Comparison of ENCODE assay signal across 9 mouse cellular contexts in the genomic region with DNA sequence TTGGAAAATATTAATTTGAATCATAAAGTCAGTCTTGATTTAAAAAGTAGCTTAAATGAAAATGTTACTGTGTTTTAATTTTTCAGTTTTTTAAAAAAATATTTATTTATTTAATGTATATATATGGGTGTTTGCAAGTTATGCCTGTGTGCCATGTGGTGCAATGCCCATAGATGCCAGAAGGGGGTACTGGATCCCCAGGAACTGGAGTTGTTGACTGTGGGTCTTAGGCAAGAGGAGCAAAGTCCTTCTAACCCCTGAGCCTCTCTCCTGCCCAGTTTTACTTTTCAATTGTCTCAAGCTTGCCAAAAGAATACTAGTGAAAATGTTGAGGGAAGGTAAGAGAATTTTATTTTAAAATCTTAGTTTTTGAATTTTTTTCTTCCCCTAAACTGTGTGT.
DNase-seq lines count a peak whose midpoint lies in the region; ATAC-seq and TF ChIP-seq lines count a peak whose summit lies in the region.
"Had no signal": no experiment of that assay in that cellular context is flagged by ENCODE, and none has a peak within 500 bp of the region (broad histone marks: within the 10 kb centered on the region; RNA-seq: fewer than 3 reads in every experiment).

No protein-coding gene starts in this region.

- DNase-seq in forebrain, postnatal 0 days, result no peak
- DNase-seq in forebrain, embryonic 14.5 days (ENCODE audit: low spot score), result no peak
- DNase-seq in A20 (ENCODE audit: low read depth, low spot score), result peak; percentile 57
- peak; percentile 23 for DNase-seq in lung, postnatal 14 days
- no peak for DNase-seq in heart, postnatal 25 days (ENCODE audit: low spot score)
- no peak for DNase-seq in left cerebral cortex, postnatal 4 days
- DNase-seq in layer of hippocampus, postnatal 10 days (ENCODE audit: low spot score in 2 of 2), result no peak

- no peaks in the 10 kb centered on the region for H3K27me3 ChIP-seq in forebrain, postnatal 0 days (ENCODE audit: insufficient read depth, low read length)
- no peaks in the 10 kb centered on the region for H3K27me3 ChIP-seq in forebrain, embryonic 14.5 days (replicated peaks; ENCODE audit: control insufficient read depth, insufficient read depth, low read length)
- H3K27me3 ChIP-seq: lung, embryonic 15.5 days had no signal

- no peak overlapping the region for H3K4me3 ChIP-seq in forebrain, postnatal 0 days (ENCODE audit: low read depth, low read length)
- H3K4me3 ChIP-seq in forebrain, embryonic 14.5 days (ENCODE audit: low read depth, low read length), result no peak overlapping the region
- H3K4me3 ChIP-seq: lung, embryonic 15.5 days had no signal

- TF ChIP-seq CTCF in forebrain, postnatal 0 days (IDR thresholded peaks at IDR 0.05; ENCODE audit: low read depth), result peak; percentile 48; the same call in 1 of the 2 replicates

- intact Hi-C loops in heart, postnatal 25 days (cut with DNase I), result no loop called here
- intact Hi-C loops in left cerebral cortex, postnatal 4 days (cut with DNase I), result no loop called here

- peaks cover 4% of the 10 kb centered on the region; the same call in 1 of the 2 replicates for H3K4me1 ChIP-seq in forebrain, postnatal 0 days (ENCODE audit: insufficient read depth)
- H3K4me1 ChIP-seq in forebrain, embryonic 14.5 days (ENCODE audit: control insufficient read depth, insufficient read depth, low read length), result 0 out of 2 replicates have a peak, but pooled peaks cover 4% of the 10 kb centered on the region

- H3K27ac ChIP-seq in forebrain, postnatal 0 days (ENCODE audit: low read depth, low read length), result no peak overlapping the region
- H3K27ac ChIP-seq in forebrain, embryonic 14.5 days (ENCODE audit: low read depth, low read length), result no peak overlapping the region
- H3K27ac ChIP-seq: lung, embryonic 15.5 days had no signal

- H3K9me3 ChIP-seq in forebrain, postnatal 0 days (ENCODE audit: low read length), result no peaks in the 10 kb centered on the region
- no peaks in the 10 kb centered on the region for H3K9me3 ChIP-seq in forebrain, embryonic 14.5 days (replicated peaks; ENCODE audit: control insufficient read depth, low read length)
- H3K9me3 ChIP-seq: lung, embryonic 15.5 days had no signal

- H3K4me2 ChIP-seq in forebrain, postnatal 0 days (ENCODE audit: low read depth), result no peak overlapping the region
- H3K4me2 ChIP-seq in forebrain, embryonic 14.5 days (ENCODE audit: low read length), result no peak overlapping the region
- H3K4me2 ChIP-seq: lung, embryonic 15.5 days had no signal

- no peak overlapping the region for H3K9ac ChIP-seq in forebrain, postnatal 0 days
- no peak overlapping the region for H3K9ac ChIP-seq in forebrain, embryonic 14.5 days (ENCODE audit: low read length)
- H3K9ac ChIP-seq: lung, embryonic 15.5 days had no signal

- peaks cover 18% of the 10 kb centered on the region for H3K36me3 ChIP-seq in forebrain, postnatal 0 days (ENCODE audit: insufficient read depth)
- H3K36me3 ChIP-seq in forebrain, embryonic 14.5 days (ENCODE audit: control insufficient read depth, insufficient read depth, low read length), result peaks cover 20% of the 10 kb centered on the region; the same call in 1 of the 2 replicates

- ATAC-seq in forebrain, postnatal 0 days, result no peak
- no peak for ATAC-seq in forebrain, embryonic 14.5 days
- ATAC-seq in common myeloid progenitor, adult 5-6 weeks (replicated peaks; ENCODE audit: low read depth, poor library complexity, severe bottlenecking), result peak; percentile 36

Comparison
In these comparisons a context has a peak if more than half of its experiments do, and no peak if none do; other contexts are left out.
1. DNase-seq: peak in A20 (single experiment) and lung, postnatal 14 days (single experiment); none in forebrain, postnatal 0 days (single experiment), forebrain, embryonic 14.5 days (single experiment), heart, postnatal 25 days (single experiment), left cerebral cortex, postnatal 4 days (single experiment) and layer of hippocampus, postnatal 10 days (0 of 2).